Mouse (Mus musculus) bone marrow macrophage, adult 2 months (primary cell): ENCODE measurements around the gene Gm17190.

Experiments used
- CTCF ChIP-seq: IDR thresholded peaks from 2 replicates; pipeline ENCODE4 v1.5.1; 2012; ENCODE audit warnings: low read depth, mild to moderate bottlenecking, low read length, moderate library complexity
- POLR2A ChIP-seq: IDR thresholded peaks from 2 replicates; pipeline ENCODE4 v1.6.1; 2012; ENCODE audit warnings: mild to moderate bottlenecking, low read depth, low read length, borderline replicate concordance

DNA sequence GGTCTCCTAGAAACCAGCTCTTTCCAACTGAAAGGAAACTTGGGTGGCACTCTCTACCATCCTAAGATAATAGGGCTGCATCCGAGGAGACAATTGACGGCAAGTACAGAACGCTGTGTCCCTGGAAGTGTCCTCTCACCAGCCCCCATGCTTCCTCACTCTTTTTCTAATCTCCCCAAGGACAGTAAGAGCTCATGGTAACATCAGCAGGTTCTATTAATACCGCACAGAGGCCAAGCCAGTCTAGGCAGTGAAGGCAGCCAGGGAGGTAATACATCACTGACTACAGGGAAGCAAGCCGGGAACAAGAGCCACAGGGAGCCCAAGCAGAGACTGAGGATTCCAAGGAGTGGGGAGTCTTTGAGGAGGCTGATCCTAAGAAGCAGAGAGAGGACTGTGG is 43.2 kb downstream of the Gm17190 start:
- TF ChIP-seq POLR2A (no peak), CTCF (no peak)
